Comparison of ENCODE assay signal across 28 mouse cellular contexts in genomic region chr6:6854176-6854575, GRCm38 (mm10). TPM values are rescaled to one million over a fixed set of nuclear protein-coding genes. Genes with fewer than 3 reads are reported as not detected.
DNase-seq lines count a peak whose midpoint lies in the region; ATAC-seq lines count a peak whose summit lies in the region.
"Had no signal": no experiment of that assay in that cellular context is flagged by ENCODE, and none has a peak within 500 bp of the region (broad histone marks: within the 10 kb centered on the region; RNA-seq: fewer than 3 reads in every experiment).

No protein-coding gene starts in this region.

- H3K27me3 ChIP-seq in embryonic facial prominence, embryonic 11.5 days (ENCODE audit: control insufficient read depth, insufficient read depth, low read length) = peaks cover 39% of the 10 kb centered on the region
- H3K27me3 ChIP-seq in embryonic facial prominence, embryonic 10.5 days (replicated peaks; ENCODE audit: low read depth, poor library complexity, severe bottlenecking) = peaks cover 100% of the 10 kb centered on the region
- H3K27me3 ChIP-seq in intestine, embryonic 14.5 days (replicated peaks; ENCODE audit: control insufficient read depth, insufficient read depth, low read length) = peaks cover 99% of the 10 kb centered on the region
- H3K27me3 ChIP-seq in intestine, embryonic 16.5 days (replicated peaks; ENCODE audit: control insufficient read depth, insufficient read depth, low read length) = peaks cover 82% of the 10 kb centered on the region
- H3K27me3 ChIP-seq in forebrain, embryonic 16.5 days (replicated peaks; ENCODE audit: control insufficient read depth, insufficient read depth, low read length) = peaks cover 50% of the 10 kb centered on the region

- WGBS in embryonic facial prominence, embryonic 11.5 days = 2% methylated on average over 9 of the region's 9 CpGs
- WGBS in embryonic facial prominence, embryonic 10.5 days = 2% methylated on average over 9 of the region's 9 CpGs
- WGBS in intestine, embryonic 14.5 days = 2% methylated on average over 9 of the region's 9 CpGs
- 1% methylated on average over 9 of the region's 9 CpGs for WGBS in intestine, embryonic 16.5 days
- WGBS in forebrain, embryonic 16.5 days = under 1% methylated on average over 9 of the region's 9 CpGs

- no peak overlapping the region for H3K27ac ChIP-seq in embryonic facial prominence, embryonic 11.5 days (replicated peaks; ENCODE audit: low read depth, low read length)
- no peak overlapping the region for H3K27ac ChIP-seq in embryonic facial prominence, embryonic 10.5 days (replicated peaks)
- no peak overlapping the region for H3K27ac ChIP-seq in intestine, embryonic 14.5 days (ENCODE audit: low read depth)
- no peak overlapping the region for H3K27ac ChIP-seq in intestine, embryonic 16.5 days (ENCODE audit: low read length)
- H3K27ac ChIP-seq in forebrain, embryonic 16.5 days (ENCODE audit: low read length) = peak overlapping the region; percentile 61
- H3K27ac ChIP-seq: embryonic facial prominence, embryonic 13.5 days; hindbrain, embryonic 10.5 days; limb, embryonic 12.5 days had no signal

- no peak overlapping the region for H3K4me2 ChIP-seq in embryonic facial prominence, embryonic 11.5 days (ENCODE audit: low read depth, low read length)
- no peak overlapping the region for H3K4me2 ChIP-seq in intestine, embryonic 14.5 days (ENCODE audit: low read length)
- no peak overlapping the region for H3K4me2 ChIP-seq in intestine, embryonic 16.5 days (ENCODE audit: low read depth, low read length)
- H3K4me2 ChIP-seq in forebrain, embryonic 16.5 days (ENCODE audit: low read length) = peak overlapping the region; percentile 63
- H3K4me2 ChIP-seq: embryonic facial prominence, embryonic 13.5 days; heart, embryonic 12.5 days; liver, embryonic 11.5 days had no signal

- H3K4me3 ChIP-seq in embryonic facial prominence, embryonic 11.5 days (ENCODE audit: low read depth, low read length) = no peak overlapping the region
- H3K4me3 ChIP-seq in embryonic facial prominence, embryonic 10.5 days = no peak overlapping the region
- H3K4me3 ChIP-seq in intestine, embryonic 14.5 days (ENCODE audit: low read depth, low read length) = no peak overlapping the region
- H3K4me3 ChIP-seq in intestine, embryonic 16.5 days (ENCODE audit: low read length) = no peak overlapping the region
- H3K4me3 ChIP-seq in forebrain, embryonic 16.5 days (replicated peaks; ENCODE audit: low read length) = peak overlapping the region; percentile 44
- H3K4me3 ChIP-seq: embryonic facial prominence, embryonic 13.5 days; erythroblast, embryonic 14.5 days; heart, embryonic 12.5 days; hindbrain, embryonic 10.5 days; limb, embryonic 12.5 days had no signal

- no peaks in the 10 kb centered on the region for H3K36me3 ChIP-seq in embryonic facial prominence, embryonic 11.5 days (replicated peaks; ENCODE audit: control insufficient read depth, insufficient read depth, low read depth, low read length)
- H3K36me3 ChIP-seq in embryonic facial prominence, embryonic 10.5 days (replicated peaks) = no peaks in the 10 kb centered on the region
- H3K36me3 ChIP-seq in intestine, embryonic 14.5 days (ENCODE audit: control insufficient read depth, insufficient read depth, low read length) = no peaks in the 10 kb centered on the region
- H3K36me3 ChIP-seq in intestine, embryonic 16.5 days (ENCODE audit: control insufficient read depth, insufficient read depth, low read length) = no peaks in the 10 kb centered on the region
- H3K36me3 ChIP-seq in forebrain, embryonic 16.5 days (ENCODE audit: control insufficient read depth, insufficient read depth) = no peaks in the 10 kb centered on the region
- H3K36me3 ChIP-seq: embryonic facial prominence, embryonic 13.5 days; heart, embryonic 12.5 days; hindbrain, embryonic 10.5 days; limb, embryonic 12.5 days had no signal

- ATAC-seq in embryonic facial prominence, embryonic 11.5 days (replicated peaks; ENCODE audit: insufficient number of reproducible peaks, low FRiP score, low TSS enrichment, low read depth) = no peak
- ATAC-seq in intestine, embryonic 14.5 days (replicated peaks; ENCODE audit: low FRiP score, low TSS enrichment, low read depth) = no peak
- no peak for ATAC-seq in intestine, embryonic 16.5 days
- no peak for ATAC-seq in forebrain, embryonic 16.5 days
- ATAC-seq: inflammation-experienced regulatory T-cells, adult 6 months; liver, postnatal 0 days had no signal

- peaks cover 3% of the 10 kb centered on the region; the same call in 1 of the 2 replicates for H3K4me1 ChIP-seq in embryonic facial prominence, embryonic 11.5 days (ENCODE audit: control insufficient read depth, insufficient read depth, low read length)
- H3K4me1 ChIP-seq in embryonic facial prominence, embryonic 10.5 days = peaks cover 59% of the 10 kb centered on the region
- H3K4me1 ChIP-seq in intestine, embryonic 14.5 days (replicated peaks; ENCODE audit: control insufficient read depth, insufficient read depth, low read length) = no peaks in the 10 kb centered on the region
- no peaks in the 10 kb centered on the region for H3K4me1 ChIP-seq in intestine, embryonic 16.5 days (ENCODE audit: control insufficient read depth, insufficient read depth, low read length)
- H3K4me1 ChIP-seq in forebrain, embryonic 16.5 days (replicated peaks; ENCODE audit: control insufficient read depth, insufficient read depth, low read length) = peaks cover 23% of the 10 kb centered on the region

- H3K9ac ChIP-seq in embryonic facial prominence, embryonic 11.5 days (replicated peaks; ENCODE audit: low read length) = no peak overlapping the region
- no peak overlapping the region for H3K9ac ChIP-seq in intestine, embryonic 14.5 days (ENCODE audit: low read length)
- H3K9ac ChIP-seq in intestine, embryonic 16.5 days (ENCODE audit: low read depth, low read length) = no peak overlapping the region
- H3K9ac ChIP-seq in forebrain, embryonic 16.5 days (replicated peaks; ENCODE audit: low read depth, low read length) = peak overlapping the region; percentile 26; the same call in 1 of the 2 replicates
- H3K9ac ChIP-seq: embryonic facial prominence, embryonic 13.5 days; heart, embryonic 12.5 days; limb, embryonic 12.5 days; liver, postnatal 0 days had no signal

- no peaks in the 10 kb centered on the region for H3K9me3 ChIP-seq in embryonic facial prominence, embryonic 11.5 days (replicated peaks; ENCODE audit: control insufficient read depth, low read length)
- H3K9me3 ChIP-seq in embryonic facial prominence, embryonic 10.5 days = no peaks in the 10 kb centered on the region
- no peaks in the 10 kb centered on the region for H3K9me3 ChIP-seq in intestine, embryonic 14.5 days (ENCODE audit: control insufficient read depth, low read length)
- H3K9me3 ChIP-seq in intestine, embryonic 16.5 days (ENCODE audit: control insufficient read depth, low read length) = no peaks in the 10 kb centered on the region
- H3K9me3 ChIP-seq in forebrain, embryonic 16.5 days (ENCODE audit: control insufficient read depth, low read length) = no peaks in the 10 kb centered on the region
- H3K9me3 ChIP-seq: embryonic facial prominence, embryonic 13.5 days; heart, embryonic 12.5 days; hindbrain, embryonic 10.5 days; limb, embryonic 12.5 days had no signal

- DNase-seq in embryonic facial prominence, embryonic 11.5 days (ENCODE audit: low spot score) = peak; percentile 4
- no peak for DNase-seq in embryonic facial prominence, embryonic 10.5 days (ENCODE audit: low spot score)
- peak; percentile 51 for DNase-seq in intestine, embryonic 14.5 days (ENCODE audit: low spot score)
- peak; percentile 14 for DNase-seq in embryo, embryonic 11 days
- DNase-seq in frontal cortex, postnatal 10 days (ENCODE audit: low spot score in 2 of 2) = no peak
- DNase-seq in left cerebral cortex, adult 18-20 months (ENCODE audit: low spot score in 2 of 2) = no peak
- DNase-seq: adrenal gland, postnatal 10 days; cerebellum, adult 18-20 months; cerebellum, postnatal 25 days; gastrocnemius, postnatal 10 days; heart, postnatal 10 days; kidney, adult 8-10 months; kidney, postnatal 14 days; liver, postnatal 0 days; lung, postnatal 10 days; right cerebral cortex, postnatal 4 days; thymus, postnatal 14 days had no signal

RNA-seq across cellular contexts. Expression of gene Dlx6, which starts 9.0 kb away (rescaled TPM):
- polyA plus RNA-seq in embryonic facial prominence, embryonic 11.5 days (2014; fragmentation: Nextera tagmentation; extraction: Ambion mirVana) = 3.2 and 5.1 TPM in 2 replicates
- polyA plus RNA-seq in embryonic facial prominence, embryonic 10.5 days (2016; fragmentation: Nextera tagmentation; extraction: Ambion mirVana) = 4.9 and 5.9 TPM in 2 replicates
- polyA plus RNA-seq in intestine, embryonic 14.5 days (2014; fragmentation: Nextera tagmentation; extraction: Ambion mirVana) = not detected in 2 replicates
- not detected in 2 replicates for polyA plus RNA-seq in intestine, embryonic 16.5 days (2015; fragmentation: Nextera tagmentation; extraction: Ambion mirVana)
- polyA plus RNA-seq in forebrain, embryonic 16.5 days (2015; fragmentation: Nextera tagmentation; extraction: Ambion mirVana) = 7.2 and 12.6 TPM in 2 replicates
- 10 to 100 TPM; 12.7 to 12.8 TPM for total RNA-seq in left cerebral cortex, adult 18-20 months (2021)
- total RNA-seq: granulocyte monocyte progenitor cell, adult 5-6 weeks; megakaryocyte progenitor cell, adult 5-6 weeks had no signal
- polyA plus RNA-seq: erythroblast, embryonic 14.5 days; heart, embryonic 12.5 days; inflammation-experienced regulatory T-cells, adult 6 months; liver, embryonic 11.5 days; liver, postnatal 0 days had no signal

RNA-seq across cellular contexts. Expression of gene Dlx5, which starts 27.7 kb away (rescaled TPM):
- 54.5 and 63.8 TPM in 2 replicates for polyA plus RNA-seq in embryonic facial prominence, embryonic 11.5 days (2014; fragmentation: Nextera tagmentation; extraction: Ambion mirVana)
- polyA plus RNA-seq in embryonic facial prominence, embryonic 10.5 days (2016; fragmentation: Nextera tagmentation; extraction: Ambion mirVana) = 75.5 and 92.2 TPM in 2 replicates
- polyA plus RNA-seq in intestine, embryonic 14.5 days (2014; fragmentation: Nextera tagmentation; extraction: Ambion mirVana) = 2.4 and 2.8 TPM in 2 replicates
- 1.5 and 1.7 TPM in 2 replicates for polyA plus RNA-seq in intestine, embryonic 16.5 days (2015; fragmentation: Nextera tagmentation; extraction: Ambion mirVana)
- 74.3 and 75.7 TPM in 2 replicates for polyA plus RNA-seq in forebrain, embryonic 16.5 days (2015; fragmentation: Nextera tagmentation; extraction: Ambion mirVana)
- total RNA-seq in left cerebral cortex, adult 18-20 months (2021) = 1 to 10 TPM; 8.5 to 8.9 TPM
- total RNA-seq: granulocyte monocyte progenitor cell, adult 5-6 weeks; megakaryocyte progenitor cell, adult 5-6 weeks had no signal
- polyA plus RNA-seq: erythroblast, embryonic 14.5 days; inflammation-experienced regulatory T-cells, adult 6 months; liver, postnatal 0 days had no signal

Comparison
In these comparisons a context has a peak if more than half of its experiments do, and no peak if none do; other contexts are left out.
1. DNase-seq: peak in embryonic facial prominence, embryonic 11.5 days (single experiment), intestine, embryonic 14.5 days (single experiment) and embryo, embryonic 11 days (single experiment); none in embryonic facial prominence, embryonic 10.5 days (single experiment), frontal cortex, postnatal 10 days (0 of 2) and left cerebral cortex, adult 18-20 months (0 of 2).
2. RNA of gene Dlx5, which starts 27.7 kb away (polyA plus RNA-seq): 75.5 to 92.2 TPM in embryonic facial prominence, embryonic 10.5 days, 74.3 to 75.7 TPM in forebrain, embryonic 16.5 days and 54.5 to 63.8 TPM in embryonic facial prominence, embryonic 11.5 days; 2.4 to 2.8 TPM in intestine, embryonic 14.5 days and 1.5 to 1.7 TPM in intestine, embryonic 16.5 days; every median in the first group is over 10 times any median in the second.